Mouse (Mus musculus) neural tube, embryonic 13.5 days (tissue): ENCODE results near the gene Sirt1. TPM values are rescaled to one million over a fixed set of nuclear protein-coding genes. Genes with fewer than 3 reads are reported as not detected.
A peak's percentile ranks its signal among the peaks of the same experiment; 100 is the strongest.
"Not testable (repeated sequence)": the region's sequence is repeated elsewhere in the genome, so short reads cannot be mapped to it uniquely, and the experiment has no call there.

Experiments
- ATAC-seq: fragments of 200-750 bp; cut with Nextera tagmentation; 2 replicates; pipeline ENCODE4 v1.8.0; 2017; ENCODE audit warnings: low read depth, mild to moderate bottlenecking, moderate TSS enrichment, moderate library complexity
- H3K27ac ChIP-seq: fragments of 300-500 bp; sonication (generic); replicated peaks from 2 replicates; pipeline ENCODE4 v1.5.1; 2015; ENCODE audit warnings: moderate library complexity, mild to moderate bottlenecking, inconsistent platforms
- H3K27me3 ChIP-seq: fragments of 300-500 bp; sonication (generic); 2 replicates; pipeline ENCODE4 v1.6.1; 2015; ENCODE audit warnings: mild to moderate bottlenecking, inconsistent platforms
- H3K36me3 ChIP-seq: fragments of 300-500 bp; sonication (generic); 2 replicates; pipeline ENCODE4 v1.6.1; 2015; ENCODE audit warnings: mild to moderate bottlenecking, inconsistent platforms
- H3K4me1 ChIP-seq: fragments of 300-500 bp; sonication (generic); replicated peaks from 2 replicates; pipeline ENCODE4 v1.6.1; 2015; ENCODE audit warnings: inconsistent platforms
- H3K4me2 ChIP-seq: fragments of 300-500 bp; sonication (generic); 2 replicates; pipeline ENCODE4 v1.6.1; 2015; ENCODE audit warnings: inconsistent platforms, mild to moderate bottlenecking, moderate library complexity
- H3K4me3 ChIP-seq: fragments of 300-500 bp; sonication (generic); 2 replicates; pipeline ENCODE4 v1.5.1; 2015; ENCODE audit warnings: mild to moderate bottlenecking, inconsistent platforms
- H3K9ac ChIP-seq: fragments of 300-500 bp; sonication (generic); 2 replicates; pipeline ENCODE4 v1.6.1; 2015; ENCODE audit warnings: moderate library complexity, mild to moderate bottlenecking, inconsistent platforms
- H3K9me3 ChIP-seq: fragments of 300-500 bp; sonication (generic); 2 replicates; pipeline ENCODE4 v1.6.1; 2016; ENCODE audit warnings: inconsistent platforms
- WGBS: fragments of 180-500 bp; shearing (Covaris S2); methylation state at CpG from one replicate; pipeline ENCODE4 v1.1.7; 2015; 5-methylcytosine and 5-hydroxymethylcytosine counted together
- polyA plus RNA-seq: library from polyadenylated mRNA; unstranded; fragments of >200 nt; fragmentation: Nextera tagmentation; extraction: Ambion mirVana; gene quantifications from 2 replicates; pipeline ENCODE4 v1.2.1, GENCODE M21; 2015

Sirt1 gene
- polyA plus RNA-seq, 1 experiment from 2014 or later, result 5.1 TPM

- Histone ChIP-seq H3K36me3 (no peaks in the 10 kb centered on the region), H3K4me2 (peak within 1 kb of the TSS; percentile 87), H3K9me3 (no peaks in the 10 kb centered on the region), H3K4me1 (peaks cover 10% of the 10 kb centered on the region), H3K4me3 (peak within 1 kb of the TSS; percentile 55), H3K9ac (peak within 1 kb of the TSS; percentile 82), H3K27ac (peak within 1 kb of the TSS; percentile 29; the same call in 1 of the 2 replicates), H3K27me3 (peaks cover 11% of the 10 kb centered on the region)
- ATAC-seq, result peak; percentile 93
- WGBS, result under 1% methylated on average over 28 of the region's 28 CpGs
Measured at GRCm38 (mm10) chr10:63382372-63383279, 1.1 kb upstream of the Sirt1 start, which contains the start of gene Dnajc12. Gene Dnajc12 (plus strand): TSS chr10:63382443.

GRCm38 (mm10) chr10:63378948-63379680 is 2.4 kb downstream of the Sirt1 start:
- Histone ChIP-seq H3K4me2 (no peak overlapping the region), H3K4me1 (peaks cover 10% of the 10 kb centered on the region), H3K27ac (no peak overlapping the region), H3K9me3 (no peaks in the 10 kb centered on the region), H3K9ac (no peak overlapping the region), H3K36me3 (no peaks in the 10 kb centered on the region), H3K27me3 (peaks cover 11% of the 10 kb centered on the region), H3K4me3 (no peak overlapping the region)
- ATAC-seq, result no peak
- 73% methylated on average over 6 of the region's 6 CpGs for WGBS

- H3K4me1 ChIP-seq, result peaks cover 10% of the 10 kb centered on the region
- peaks cover 11% of the 10 kb centered on the region for H3K27me3 ChIP-seq
- no peak overlapping the region for H3K27ac ChIP-seq
- H3K4me2 ChIP-seq, result no peak overlapping the region
- 22% methylated on average over 9 of the region's 9 CpGs for WGBS
- H3K4me3 ChIP-seq, result no peak overlapping the region
- H3K9me3 ChIP-seq, result no peaks in the 10 kb centered on the region
- no peaks in the 10 kb centered on the region for H3K36me3 ChIP-seq
- peak; percentile 17; the same call in 1 of the 2 replicates for ATAC-seq
- H3K9ac ChIP-seq, result no peak overlapping the region
Measured at GRCm38 (mm10) chr10:63377468-63377867, 4.0 kb downstream of the Sirt1 start.

- Histone ChIP-seq H3K9ac (no peak overlapping the region), H3K4me3 (no peak overlapping the region), H3K9me3 (no peaks in the 10 kb centered on the region), H3K36me3 (no peaks in the 10 kb centered on the region), H3K27me3 (peaks cover 8% of the 10 kb centered on the region), H3K4me2 (no peak overlapping the region), H3K4me1 (peaks cover 2% of the 10 kb centered on the region), H3K27ac (no peak overlapping the region)
- no peak for ATAC-seq
- 87% methylated on average over 5 of the region's 5 CpGs for WGBS
Measured at GRCm38 (mm10) chr10:63376303-63376702, 5.2 kb downstream of the Sirt1 start.

GRCm38 (mm10) chr10:63368041-63368440 is 13.5 kb downstream of the Sirt1 start:
- Histone ChIP-seq H3K36me3 (no peaks in the 10 kb centered on the region), H3K27ac (no peak overlapping the region), H3K9me3 (no peaks in the 10 kb centered on the region), H3K4me3 (no peak overlapping the region), H3K9ac (no peak overlapping the region), H3K27me3 (no peaks in the 10 kb centered on the region), H3K4me1 (no peaks in the 10 kb centered on the region), H3K4me2 (no peak overlapping the region)
- no peak for ATAC-seq
- WGBS, result 82% methylated on average over 3 of the region's 3 CpGs

GRCm38 (mm10) chr10:63367386-63367785 is 14.1 kb downstream of the Sirt1 start:
- Histone ChIP-seq H3K27ac (no peak overlapping the region), H3K4me3 (no peak overlapping the region), H3K9me3 (no peaks in the 10 kb centered on the region), H3K36me3 (no peaks in the 10 kb centered on the region), H3K4me1 (no peaks in the 10 kb centered on the region), H3K9ac (no peak overlapping the region), H3K4me2 (no peak overlapping the region), H3K27me3 (no peaks in the 10 kb centered on the region)
- 84% methylated on average over 6 of the region's 6 CpGs for WGBS
- no peak for ATAC-seq

GRCm38 (mm10) chr10:63365918-63366455 is 15.5 kb downstream of the Sirt1 start:
- no peak overlapping the region for H3K4me2 ChIP-seq

GRCm38 (mm10) chr10:63360502-63360901 is 21.0 kb downstream of the Sirt1 start:
- 64% methylated on average over 1 of the region's 1 CpGs for WGBS

More at GRCm38 (mm10) chr10:63365918-63366455, 15.5 kb downstream of the Sirt1 start:
- Histone ChIP-seq H3K36me3 (no peaks in the 10 kb centered on the region), H3K4me1 (no peaks in the 10 kb centered on the region), H3K9ac (no peak overlapping the region), H3K27me3 (no peaks in the 10 kb centered on the region), H3K9me3 (no peaks in the 10 kb centered on the region), H3K4me3 (no peak overlapping the region), H3K27ac (no peak overlapping the region)
- no peak for ATAC-seq
- 57% methylated on average over 7 of the region's 7 CpGs for WGBS

GRCm38 (mm10) chr10:63352111-63352510 is 29.4 kb downstream of the Sirt1 start:
- no peak for ATAC-seq
- no peaks in the 10 kb centered on the region for H3K36me3 ChIP-seq
- H3K27me3 ChIP-seq, result no peaks in the 10 kb centered on the region
- no peaks in the 10 kb centered on the region for H3K9me3 ChIP-seq
- 85% methylated on average over 5 of the region's 5 CpGs for WGBS
- H3K4me3 ChIP-seq, result no peak overlapping the region
- no peak overlapping the region for H3K4me2 ChIP-seq
- no peak overlapping the region for H3K9ac ChIP-seq
- H3K27ac ChIP-seq, result no peak overlapping the region
- no peaks in the 10 kb centered on the region for H3K4me1 ChIP-seq

More at GRCm38 (mm10) chr10:63360502-63360901, 21.0 kb downstream of the Sirt1 start:
- Histone ChIP-seq H3K36me3 (no peaks in the 10 kb centered on the region), H3K4me1 (no peaks in the 10 kb centered on the region), H3K4me2 (no peak overlapping the region), H3K27me3 (no peaks in the 10 kb centered on the region), H3K9ac (no peak overlapping the region), H3K9me3 (no peaks in the 10 kb centered on the region), H3K4me3 (no peak overlapping the region), H3K27ac (no peak overlapping the region)
- ATAC-seq, result no peak

GRCm38 (mm10) chr10:63351099-63351498 is 30.4 kb downstream of the Sirt1 start:
- H3K9ac ChIP-seq, H3K27ac ChIP-seq, ATAC-seq, H3K27me3 ChIP-seq, H3K9me3 ChIP-seq, H3K4me3 ChIP-seq, H3K4me1 ChIP-seq, H3K36me3 ChIP-seq, H3K4me2 ChIP-seq: not testable (repeated sequence)
- 85% methylated on average over 7 of the region's 7 CpGs for WGBS

GRCm38 (mm10) chr10:63350666-63351065 is 30.8 kb downstream of the Sirt1 start:
- H3K9ac ChIP-seq, result no peak overlapping the region
- H3K27me3 ChIP-seq, result no peaks in the 10 kb centered on the region
- H3K27ac ChIP-seq, result no peak overlapping the region
- WGBS, result 92% methylated on average over 7 of the region's 7 CpGs
- no peak for ATAC-seq
- no peaks in the 10 kb centered on the region for H3K9me3 ChIP-seq
- no peaks in the 10 kb centered on the region for H3K4me1 ChIP-seq
- H3K4me2 ChIP-seq, result no peak overlapping the region
- H3K36me3 ChIP-seq, result no peaks in the 10 kb centered on the region
- H3K4me3 ChIP-seq, result no peak overlapping the region

- whole genome bisulfite sequencing, result 69% methylated on average over 3 of the region's 3 CpGs
- Histone ChIP-seq H3K9me3 (no peaks in the 10 kb centered on the region), H3K27me3 (no peaks in the 10 kb centered on the region), H3K4me1 (no peaks in the 10 kb centered on the region), H3K4me2 (no peak overlapping the region), H3K4me3 (no peak overlapping the region), H3K9ac (no peak overlapping the region), H3K27ac (no peak overlapping the region), H3K36me3 (no peaks in the 10 kb centered on the region)
- no peak for ATAC-seq
Measured at GRCm38 (mm10) chr10:63348291-63348690, 33.2 kb downstream of the Sirt1 start.
